Mouse (Mus musculus) heart, embryonic 14.5 days (tissue): ENCODE data around the gene Zmynd12. TPM values are rescaled to one million over a fixed set of nuclear protein-coding genes. Genes with fewer than 3 reads are reported as not detected.
A peak's percentile ranks its signal among the peaks of the same experiment; 100 is the strongest.

Experiments
- ATAC-seq: fragments of 200-750 bp; cut with Nextera tagmentation; 2 replicates; pipeline ENCODE4 v1.8.0; 2017; ENCODE audit warnings: low read depth, moderate TSS enrichment; ENCODE audit not compliant: insufficient number of reproducible peaks, insufficient read depth, low FRiP score
- H3K27ac ChIP-seq, 2 experiments: fragments of 200-500 bp in 1 of 2; fragments of 300-500 bp in 1 of 2; sonication (generic) in 1 of 2; replicated peaks in 1 of 2; 2 replicates each; pipeline ENCODE4 v1.5.1; 2012 to 2014; ENCODE audit warnings: low read depth in 2 of 2, low read length in 2 of 2, control low read depth in 1 of 2, mild to moderate bottlenecking in 1 of 2, mixed read lengths in 1 of 2; ENCODE audit not compliant: control insufficient read depth in 1 of 2, insufficient read depth in 1 of 2
- H3K27me3 ChIP-seq: fragments of 300-500 bp; sonication (generic); 2 replicates; pipeline ENCODE4 v1.6.1; 2014; ENCODE audit warnings: mild to moderate bottlenecking, low read length, control low read depth; ENCODE audit not compliant: control insufficient read depth, insufficient read depth
- H3K36me3 ChIP-seq: fragments of 300-500 bp; sonication (generic); 2 replicates; pipeline ENCODE4 v1.6.1; 2014; ENCODE audit warnings: mild to moderate bottlenecking, control low read depth, low read length, mixed read lengths; ENCODE audit not compliant: control insufficient read depth, insufficient read depth
- H3K4me1 ChIP-seq, 2 experiments: fragments of 200-500 bp in 1 of 2; fragments of 300-500 bp in 1 of 2; sonication (generic) in 1 of 2; 2 replicates each; pipeline ENCODE4 v1.6.1; 2012 to 2014; ENCODE audit warnings: low read length in 2 of 2, control low read depth in 1 of 2, mixed read lengths in 1 of 2; ENCODE audit not compliant: control insufficient read depth in 2 of 2, insufficient read depth in 2 of 2
- H3K4me2 ChIP-seq: fragments of 300-500 bp; sonication (generic); 2 replicates; pipeline ENCODE4 v1.6.1; 2014; ENCODE audit warnings: mild to moderate bottlenecking, low read length
- H3K4me3 ChIP-seq, 2 experiments: fragments of 200-500 bp in 1 of 2; fragments of 300-500 bp in 1 of 2; sonication (generic) in 1 of 2; 2 replicates each; pipeline ENCODE4 v1.5.1; 2012 to 2014; ENCODE audit warnings: low read length in 2 of 2, mild to moderate bottlenecking in 2 of 2, control low read depth in 1 of 2, low read depth in 1 of 2, moderate library complexity in 1 of 2; ENCODE audit not compliant: control insufficient read depth in 1 of 2, insufficient read depth in 1 of 2
- H3K9ac ChIP-seq: fragments of 300-500 bp; sonication (generic); 2 replicates; pipeline ENCODE4 v1.6.1; 2014; ENCODE audit warnings: mild to moderate bottlenecking, low read length
- H3K9me3 ChIP-seq: fragments of 300-500 bp; sonication (generic); 2 replicates; pipeline ENCODE4 v1.6.1; 2016; ENCODE audit warnings: low read length, control low read depth; ENCODE audit not compliant: control insufficient read depth
- WGBS: fragments of 180-500 bp; shearing (Covaris S2); extraction: QIAGEN DNeasy Blood & Tissue Kit; methylation state at CpG from one replicate; pipeline ENCODE4 v1.1.7; 2014; 5-methylcytosine and 5-hydroxymethylcytosine counted together
- polyA plus RNA-seq: library from polyadenylated mRNA; unstranded; fragments of >200 nt; fragmentation: Nextera tagmentation; extraction: Ambion mirVana; gene quantifications from 2 replicates; pipeline ENCODE4 v1.2.1, GENCODE M21; 2014

Zmynd12 gene
- polyA plus RNA-seq, 1 experiment from 2014 or later = 0.45 TPM

GRCm38 (mm10) chr4:119462858-119463755 lies 40.5 kb downstream of the Zmynd12 start:
- Histone ChIP-seq H3K4me1 (peaks cover 26 to 30% of the 10 kb centered on the region in 2 experiments), H3K9me3 (no peaks in the 10 kb centered on the region), H3K4me2 (peak overlapping the region; percentile 47), H3K27ac (peak overlapping the region; percentile 68 to 80), H3K9ac (0 out of 2 replicates have a peak overlapping the region, but pooled peaks have one; percentile 28), H3K36me3 (no peaks in the 10 kb centered on the region), H3K4me3 (no peak overlapping the region), H3K27me3 (no peaks in the 10 kb centered on the region)
- ATAC-seq = peak; percentile 65
- WGBS = 19% methylated on average over 11 of the region's 11 CpGs

- peaks cover 26 to 30% of the 10 kb centered on the region in 2 experiments for H3K4me1 ChIP-seq
- H3K9ac ChIP-seq = no peak overlapping the region
- ATAC-seq = no peak
- no peaks in the 10 kb centered on the region for H3K36me3 ChIP-seq
- peak overlapping the region; percentile 47 for H3K4me2 ChIP-seq
- no peaks in the 10 kb centered on the region for H3K27me3 ChIP-seq
- no peak overlapping the region for H3K4me3 ChIP-seq
- 63% methylated on average over 13 of the region's 13 CpGs for WGBS
- no peaks in the 10 kb centered on the region for H3K9me3 ChIP-seq
- H3K27ac ChIP-seq = peak overlapping the region; percentile 68 to 80; a peak in 3 of 4 replicates
Measured at GRCm38 (mm10) chr4:119463756-119464419, 41.3 kb downstream of the Zmynd12 start.

GRCm38 (mm10) chr4:119465841-119466240 lies 43.2 kb downstream of the Zmynd12 start:
- H3K27ac ChIP-seq = no peak overlapping the region
- 85% methylated on average over 5 of the region's 5 CpGs for WGBS
- H3K4me1 ChIP-seq = peaks cover 22 to 29% of the 10 kb centered on the region in 2 experiments
- no peak overlapping the region for H3K9ac ChIP-seq
- no peaks in the 10 kb centered on the region for H3K9me3 ChIP-seq
- H3K4me3 ChIP-seq = no peak overlapping the region
- H3K4me2 ChIP-seq = no peak overlapping the region
- H3K27me3 ChIP-seq = no peaks in the 10 kb centered on the region
- H3K36me3 ChIP-seq = no peaks in the 10 kb centered on the region
- ATAC-seq = no peak

- H3K9me3 ChIP-seq = no peaks in the 10 kb centered on the region
- no peak overlapping the region for H3K4me2 ChIP-seq
- no peak overlapping the region for H3K27ac ChIP-seq
- no peak overlapping the region for H3K9ac ChIP-seq
- no peak overlapping the region for H3K4me3 ChIP-seq
- 86% methylated on average over 16 of the region's 16 CpGs for WGBS
- H3K27me3 ChIP-seq = no peaks in the 10 kb centered on the region
- H3K4me1 ChIP-seq = peaks cover 11 to 13% of the 10 kb centered on the region in 2 experiments
- ATAC-seq = no peak
- no peaks in the 10 kb centered on the region for H3K36me3 ChIP-seq
Measured at GRCm38 (mm10) chr4:119467720-119468380, 45.2 kb downstream of the Zmynd12 start.

- 87% methylated on average over 9 of the region's 9 CpGs for WGBS
- no peak overlapping the region for H3K27ac ChIP-seq
Measured at GRCm38 (mm10) chr4:119472545-119472944, 49.9 kb downstream of the Zmynd12 start.

GRCm38 (mm10) chr4:119473150-119473549 lies 50.5 kb downstream of the Zmynd12 start:
- peaks cover 3 to 5% of the 10 kb centered on the region in 2 experiments; a peak in 3 of 4 replicates for H3K4me1 ChIP-seq
- ATAC-seq = no peak
- no peaks in the 10 kb centered on the region for H3K36me3 ChIP-seq
- H3K4me3 ChIP-seq = no peak overlapping the region
- 24% methylated on average over 5 of the region's 5 CpGs for WGBS
- no peaks in the 10 kb centered on the region for H3K27me3 ChIP-seq
- no peak overlapping the region for H3K27ac ChIP-seq
- no peak overlapping the region for H3K4me2 ChIP-seq
- H3K9ac ChIP-seq = no peak overlapping the region
- no peaks in the 10 kb centered on the region for H3K9me3 ChIP-seq

More at GRCm38 (mm10) chr4:119472545-119472944, 49.9 kb downstream of the Zmynd12 start:
- Histone ChIP-seq H3K4me3 (no peak overlapping the region), H3K4me2 (no peak overlapping the region), H3K36me3 (no peaks in the 10 kb centered on the region), H3K27me3 (no peaks in the 10 kb centered on the region), H3K4me1 (peaks cover 3 to 5% of the 10 kb centered on the region in 2 experiments; a peak in 3 of 4 replicates), H3K9ac (no peak overlapping the region), H3K9me3 (no peaks in the 10 kb centered on the region)
- ATAC-seq = no peak

- no peak for ATAC-seq
- WGBS = 52% methylated on average over 9 of the region's 9 CpGs
Measured at GRCm38 (mm10) chr4:119483051-119483450, 60.4 kb downstream of the Zmynd12 start.

More at GRCm38 (mm10) chr4:119483051-119483450, 60.4 kb downstream of the Zmynd12 start:
- Histone ChIP-seq H3K4me3 (no peak overlapping the region), H3K4me2 (peak overlapping the region; percentile 34; the same call in 1 of the 2 replicates), H3K36me3 (no peaks in the 10 kb centered on the region), H3K9me3 (no peaks in the 10 kb centered on the region), H3K27me3 (no peaks in the 10 kb centered on the region), H3K4me1 (peaks cover 8 to 9% of the 10 kb centered on the region in 2 experiments; a peak in 3 of 4 replicates), H3K9ac (no peak overlapping the region), H3K27ac (no peak overlapping the region)
